Mouse (Mus musculus) cerebellum, adult 2 months (tissue): ENCODE measurements at regions not wholly inside any gene's neighbourhood (a gene's known extent, or its start where the extent isn't known, plus 50 kb on each side); places are given as distances from the start of the nearest gene placed in this dataset.

Experiments used
- CTCF ChIP-seq: fragments of 200-500 bp; IDR thresholded peaks from 2 replicates; pipeline ENCODE4 v1.5.1; 2011; ENCODE audit warnings: low read depth, mild to moderate bottlenecking, control low read depth, low read length, moderate library complexity, borderline replicate concordance; ENCODE audit not compliant: insufficient read depth
- POLR2A ChIP-seq: fragments of 200-500 bp; IDR thresholded peaks from 2 replicates; pipeline ENCODE4 v1.6.1; 2011; ENCODE audit warnings: low read length, control low read depth, borderline replicate concordance; ENCODE audit not compliant: insufficient read depth

DNA sequence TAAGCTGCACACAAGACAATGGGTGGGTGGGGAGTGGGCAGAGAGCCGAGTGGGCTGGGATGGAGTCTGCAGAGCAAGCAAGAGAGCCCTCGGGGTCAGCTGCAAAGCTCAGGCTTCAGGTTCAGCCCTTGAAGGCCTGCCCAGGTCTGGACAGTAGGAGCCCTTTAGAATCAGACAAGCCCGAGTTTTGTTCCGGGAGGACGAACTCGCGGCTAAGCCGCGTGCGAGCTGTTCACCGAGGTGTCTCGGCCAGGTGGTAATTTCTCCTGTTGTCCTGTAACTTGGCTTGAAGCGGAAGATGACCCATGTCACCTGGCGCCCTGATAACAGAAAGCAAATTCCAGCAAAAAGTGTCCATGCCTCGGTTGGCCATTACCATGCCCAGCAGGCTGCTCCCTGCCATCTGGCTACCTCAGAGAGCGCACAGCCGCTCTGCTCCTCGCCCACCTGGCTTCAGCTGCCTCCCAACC is 121.0 kb upstream of the 1700016C15Rik start:
- TF ChIP-seq CTCF: no peak
- 0 out of 2 replicates have a peak, but pooled peaks have one; percentile 15 for TF ChIP-seq POLR2A
